14 mouse cellular contexts compared by ENCODE assay signal in genomic region chr3:105055666-105056065, GRCm38 (mm10). TPM values are rescaled to one million over a fixed set of nuclear protein-coding genes. Genes with fewer than 3 reads are reported as not detected.
DNase-seq lines count a peak whose midpoint lies in the region; TF ChIP-seq lines count a peak whose summit lies in the region.
"Had no signal": no experiment of that assay in that cellular context is flagged by ENCODE, and none has a peak within 500 bp of the region (broad histone marks: within the 10 kb centered on the region; RNA-seq: fewer than 3 reads in every experiment).

No protein-coding gene starts in this region.

- no peak for DNase-seq in kidney, adult 2 months
- DNase-seq in kidney, postnatal 4 days: no peak
- DNase-seq in NIH3T3 (ENCODE audit: low read depth): peak; percentile 12
- peak; percentile 64 for DNase-seq in lung, postnatal 25 days (ENCODE audit: low spot score)
- DNase-seq in gastrocnemius, postnatal 10 days: no peak
- no peak for DNase-seq in cerebellum, adult 9-10 months

- no peak for TF ChIP-seq CTCF in kidney, adult 2 months (conservative IDR thresholded peaks at IDR 0.05; ENCODE audit: insufficient read depth, insufficient read length, low read depth, low read length)
- no peak for TF ChIP-seq CTCF in cortical plate, adult 2 months (IDR thresholded peaks at IDR 0.05; ENCODE audit: extremely low read depth, insufficient read depth, low read length)

- H3K27ac ChIP-seq in kidney, adult 2 months (ENCODE audit: insufficient read depth, low read depth, low read length): peak overlapping the region; percentile 91
- H3K27ac ChIP-seq in cortical plate, adult 2 months (ENCODE audit: insufficient read depth, low read length): 0 out of 2 replicates have a peak overlapping the region, but pooled peaks have one; percentile 90
- H3K27ac ChIP-seq: hindbrain, embryonic 15.5 days; neural tube, embryonic 12.5 days had no signal

- no peak overlapping the region for H3K4me3 ChIP-seq in kidney, adult 2 months (ENCODE audit: insufficient read depth, low read depth, low read length)
- H3K4me3 ChIP-seq in cortical plate, adult 2 months (ENCODE audit: insufficient read depth, low read length): no peak overlapping the region
- H3K4me3 ChIP-seq: hindbrain, embryonic 15.5 days; neural tube, embryonic 12.5 days had no signal

- TF ChIP-seq POLR2A in kidney, adult 2 months (IDR thresholded peaks at IDR 0.05; ENCODE audit: low read depth, low read length): no peak
- no peak for TF ChIP-seq POLR2A in cortical plate, adult 2 months (IDR thresholded peaks at IDR 0.05; ENCODE audit: extremely low read depth, insufficient read depth, low read length)

- no peaks in the 10 kb centered on the region for H3K27me3 ChIP-seq in kidney, adult 2 months (replicated peaks; ENCODE audit: control insufficient read depth, insufficient read depth, low read length)
- H3K27me3 ChIP-seq: hindbrain, embryonic 15.5 days; neural tube, embryonic 12.5 days had no signal

- 55% methylated on average over 4 of the region's 4 CpGs for WGBS in kidney, adult 2 months

- no peaks in the 10 kb centered on the region for H3K36me3 ChIP-seq in kidney, adult 2 months (ENCODE audit: control insufficient read depth, insufficient read depth, low read length)
- H3K36me3 ChIP-seq: hindbrain, embryonic 15.5 days; neural tube, embryonic 12.5 days had no signal

- peaks cover 13% of the 10 kb centered on the region; the same call in 1 of the 2 replicates for H3K4me1 ChIP-seq in kidney, adult 2 months (ENCODE audit: control insufficient read depth, insufficient read depth, low read length)
- peaks cover 3% of the 10 kb centered on the region for H3K4me1 ChIP-seq in cortical plate, adult 2 months (ENCODE audit: control insufficient read depth, insufficient read depth, low read length)

RNA-seq across cellular contexts. Expression of gene Cttnbp2nl, which starts 2.7 kb away (rescaled TPM):
- 3.6 and 4.2 TPM in 2 replicates for polyA plus RNA-seq in kidney, adult 2 months (2012; rRNA removed)
- 6.3 and 6.8 TPM in 2 replicates for polyA plus RNA-seq in cortical plate, adult 2 months (2012; rRNA removed)
- total RNA-seq in gastrocnemius, postnatal 10 days (2021): 10 to 100 TPM; 13.5 to 13.9 TPM
- total RNA-seq: megakaryocyte-erythroid progenitor cell, adult 5-6 weeks had no signal
- polyA plus RNA-seq: activated CD4-positive, CD25-positive, alpha-beta regulatory T cell, adult 4 months had no signal

RNA-seq across cellular contexts. Expression of gene 4930564D02Rik, which starts 11.0 kb away (rescaled TPM):
- not detected in 2 replicates for polyA plus RNA-seq in kidney, adult 2 months (2012; rRNA removed)
- polyA plus RNA-seq in cortical plate, adult 2 months (2012; rRNA removed): not detected in 2 replicates
- total RNA-seq in gastrocnemius, postnatal 10 days (2021): not detected
- total RNA-seq: common myeloid progenitor, adult 5-6 weeks; layer of hippocampus, postnatal 10 days; megakaryocyte-erythroid progenitor cell, adult 5-6 weeks had no signal
- polyA plus RNA-seq: activated CD4-positive, CD25-positive, alpha-beta regulatory T cell, adult 4 months; hindbrain, embryonic 15.5 days; limb, embryonic 14.5 days; neural tube, embryonic 12.5 days had no signal

Comparison
In these comparisons a context has a peak if more than half of its experiments do, and no peak if none do; other contexts are left out.
1. DNase-seq: peak in NIH3T3 (single experiment) and lung, postnatal 25 days (single experiment); none in kidney, adult 2 months (single experiment), kidney, postnatal 4 days (0 of 2), gastrocnemius, postnatal 10 days (single experiment) and cerebellum, adult 9-10 months (single experiment).